Mouse (Mus musculus): Measurements from ENCODE around the gene Ephb3. TPM values are rescaled to one million over a fixed set of nuclear protein-coding genes. Genes with fewer than 3 reads are reported as not detected.
"Not testable (repeated sequence)": the region's sequence is repeated elsewhere in the genome, so short reads cannot be mapped to it uniquely, and the experiment has no call there.

Ephb3 gene
- 13.3 and 14.7 TPM in 2 replicates for polyA plus RNA-seq (2015; fragmentation: Nextera tagmentation; extraction: Ambion mirVana)

DNA sequence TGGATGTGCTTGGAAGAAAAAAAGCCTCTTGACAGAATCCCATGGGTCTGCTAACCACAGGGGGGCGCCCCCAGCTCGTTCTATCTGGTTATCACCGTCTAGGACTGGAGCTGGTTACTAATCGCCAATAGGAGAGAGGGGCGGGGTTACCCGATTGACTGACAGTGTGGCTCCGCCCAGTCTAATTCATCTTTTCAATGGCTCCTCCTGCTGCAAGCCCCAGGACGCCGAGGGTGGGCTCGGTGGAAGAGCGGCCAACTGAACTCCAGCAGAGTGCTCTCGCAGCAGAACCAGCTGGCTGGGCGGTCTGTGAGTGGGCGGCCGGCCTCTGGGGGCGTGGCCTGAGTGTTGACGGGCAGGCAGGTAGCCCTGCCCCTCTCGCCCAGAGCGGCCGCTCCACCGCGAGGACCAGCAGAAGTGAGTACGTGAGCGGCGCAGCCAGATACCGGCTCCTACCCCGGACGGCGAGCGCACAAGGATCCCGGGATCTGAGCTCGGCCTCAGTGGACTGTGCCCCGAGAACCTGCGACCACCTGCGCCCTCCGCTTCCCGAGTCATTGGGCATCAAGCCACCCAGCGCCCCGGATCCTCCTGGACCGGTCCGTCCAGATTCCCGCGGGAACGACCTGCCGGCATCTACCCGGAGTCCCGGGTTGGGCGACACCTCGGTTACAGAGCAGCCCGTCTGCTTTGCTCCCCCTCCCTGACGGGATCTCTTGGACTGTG lies at the start of gene Ephb3:
Gene Ephb3, plus strand, starts transcription at position 389 of the 726 bp plus-strand sequence.
- Histone ChIP-seq H3K4me1 (replicated peaks) (peaks cover 41% of the 10 kb centered on the region), H3K4me2 (peak within 1 kb of the TSS; percentile 72), H3K27me3 (no peaks in the 10 kb centered on the region), H3K9me3 (no peaks in the 10 kb centered on the region), H3K4me3 (peak within 1 kb of the TSS; percentile 78), H3K36me3 (no peaks in the 10 kb centered on the region), H3K9ac (peak within 1 kb of the TSS; percentile 91), H3K27ac (peak within 1 kb of the TSS; percentile 80)
- ATAC-seq (ENCODE audit: low FRiP score) = peak; percentile 98
- WGBS = under 1% methylated on average over 50 of the region's 51 CpGs

DNA sequence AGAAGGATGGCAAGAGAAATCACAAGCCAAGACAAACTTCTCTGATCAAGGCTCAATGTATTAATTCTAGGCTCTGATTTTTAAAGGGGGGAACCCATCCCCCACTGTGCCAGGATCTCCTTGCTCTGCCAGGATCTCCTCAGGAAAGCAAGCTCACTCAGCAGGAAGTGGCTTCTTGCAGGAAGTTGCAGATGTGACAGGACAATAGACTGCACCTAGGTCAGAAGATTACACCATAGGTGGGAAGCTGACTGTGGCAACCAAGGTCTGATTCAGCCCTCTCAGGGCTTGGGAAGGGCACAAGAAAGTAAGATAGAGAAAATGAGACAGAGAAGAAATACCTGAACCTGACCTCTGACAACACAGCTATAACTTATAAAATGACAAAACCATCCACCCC lies 48.3 kb upstream of the Ephb3 start:
- ATAC-seq (ENCODE audit: low FRiP score) = not testable (repeated sequence)

GRCm38 (mm10) chr16:21159226-21159625 lies 45.3 kb upstream of the Ephb3 start:
- H3K9me3 ChIP-seq; H3K4me2 ChIP-seq; H3K4me3 ChIP-seq; H3K36me3 ChIP-seq; H3K4me1 ChIP-seq (replicated peaks); ATAC-seq (ENCODE audit: low FRiP score); H3K27ac ChIP-seq; H3K9ac ChIP-seq; H3K27me3 ChIP-seq: not testable (repeated sequence)
- 97% methylated on average over 1 of the region's 1 CpGs for WGBS

More for the DNA sequence above, 48.3 kb upstream of the Ephb3 start:
- not testable (repeated sequence) for H3K9ac ChIP-seq; H3K27ac ChIP-seq; H3K4me1 ChIP-seq (replicated peaks); H3K9me3 ChIP-seq; H3K27me3 ChIP-seq; H3K4me2 ChIP-seq; H3K36me3 ChIP-seq; H3K4me3 ChIP-seq

GRCm38 (mm10) chr16:21163423-21163822 lies 41.1 kb upstream of the Ephb3 start:
- not testable (repeated sequence) for H3K9me3 ChIP-seq; H3K27ac ChIP-seq; H3K27me3 ChIP-seq; H3K4me3 ChIP-seq; H3K4me2 ChIP-seq; H3K9ac ChIP-seq; ATAC-seq (ENCODE audit: low FRiP score); H3K4me1 ChIP-seq (replicated peaks); H3K36me3 ChIP-seq
- 87% methylated on average over 3 of the region's 3 CpGs for WGBS

- not testable (repeated sequence) for H3K9ac ChIP-seq
These were observed 39.0 kb upstream of the Ephb3 start for GRCm38 (mm10) chr16:21165343-21166220.

DNA sequence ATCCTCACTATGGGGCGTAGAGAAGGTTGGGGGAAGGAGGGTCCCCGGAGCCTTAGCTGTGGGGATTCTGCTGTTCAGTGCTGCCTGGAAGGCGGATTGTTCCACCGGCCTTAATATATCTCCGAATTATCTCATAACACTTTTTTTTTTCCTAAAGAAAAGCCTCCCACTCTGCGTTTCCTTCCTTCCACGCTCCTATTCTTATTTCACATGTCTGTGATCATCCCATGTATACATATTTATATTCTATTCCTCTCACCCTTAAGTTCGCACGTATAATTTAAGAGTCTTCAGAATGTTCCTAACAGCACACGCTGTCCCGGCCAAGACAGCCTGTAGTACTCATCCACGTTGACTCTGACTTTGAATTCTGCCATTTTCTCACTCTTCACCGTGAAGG lies 35.8 kb upstream of the Ephb3 start:
- no peak for ATAC-seq (ENCODE audit: low FRiP score)
- Histone ChIP-seq H3K36me3 (no peaks in the 10 kb centered on the region), H3K27ac (no peak overlapping the region), H3K9ac (no peak overlapping the region), H3K4me1 (replicated peaks) (no peaks in the 10 kb centered on the region), H3K4me2 (no peak overlapping the region), H3K27me3 (no peaks in the 10 kb centered on the region), H3K4me3 (no peak overlapping the region), H3K9me3 (no peaks in the 10 kb centered on the region)
- 93% methylated on average over 13 of the region's 13 CpGs for WGBS

More at GRCm38 (mm10) chr16:21165343-21166220, 39.0 kb upstream of the Ephb3 start:
- H3K4me2 ChIP-seq; H3K4me1 ChIP-seq (replicated peaks); H3K36me3 ChIP-seq; H3K27ac ChIP-seq; H3K4me3 ChIP-seq; H3K9me3 ChIP-seq; H3K27me3 ChIP-seq: not testable (repeated sequence)
- WGBS = 19% methylated on average over 17 of the region's 19 CpGs
- ATAC-seq (ENCODE audit: low FRiP score) = peak; percentile 83

- H3K9ac ChIP-seq = no peak overlapping the region
- H3K36me3 ChIP-seq = no peaks in the 10 kb centered on the region
- no peak for ATAC-seq (ENCODE audit: low FRiP score)
- no peaks in the 10 kb centered on the region for H3K27me3 ChIP-seq
- no peaks in the 10 kb centered on the region for H3K4me1 ChIP-seq (replicated peaks)
- no peak overlapping the region for H3K27ac ChIP-seq
- WGBS = no CpG with 5 or more reads among the region's 1 CpGs
- no peak overlapping the region for H3K4me3 ChIP-seq
- no peak overlapping the region for H3K4me2 ChIP-seq
- H3K9me3 ChIP-seq = no peaks in the 10 kb centered on the region
These were observed 29.3 kb upstream of the Ephb3 start for GRCm38 (mm10) chr16:21175236-21175635.

DNA sequence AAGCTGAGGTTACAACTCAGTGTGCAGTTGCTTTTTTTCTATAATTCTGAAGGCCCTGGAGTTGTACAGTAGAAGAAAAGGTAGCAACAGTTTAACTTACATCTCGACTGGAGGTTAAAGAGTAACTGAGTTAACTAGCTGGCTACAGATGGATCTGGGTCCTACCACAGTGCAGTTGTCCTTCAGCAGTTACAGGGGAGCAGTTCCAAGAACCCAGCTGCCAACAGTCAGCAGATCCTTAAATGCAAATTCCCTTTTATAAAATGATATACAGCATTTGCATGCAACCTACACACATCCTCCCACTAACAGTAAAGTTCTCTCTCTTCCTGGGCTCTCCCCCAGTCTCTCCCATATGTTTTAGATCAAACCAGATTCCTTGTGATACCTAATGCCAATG lies 22.4 kb upstream of the Ephb3 start:
- H3K4me3 ChIP-seq = no peak overlapping the region
- H3K27me3 ChIP-seq = no peaks in the 10 kb centered on the region
- WGBS = 86% methylated on average over 1 of the region's 1 CpGs
- H3K9ac ChIP-seq = no peak overlapping the region
- no peaks in the 10 kb centered on the region for H3K9me3 ChIP-seq
- H3K4me1 ChIP-seq (replicated peaks) = 0 out of 2 replicates have a peak, but pooled peaks cover 3% of the 10 kb centered on the region
- ATAC-seq (ENCODE audit: low FRiP score) = no peak
- H3K4me2 ChIP-seq = no peak overlapping the region
- H3K27ac ChIP-seq = no peak overlapping the region
- H3K36me3 ChIP-seq = no peaks in the 10 kb centered on the region

- H3K4me3 ChIP-seq = no peak overlapping the region
- H3K27ac ChIP-seq = no peak overlapping the region
- H3K36me3 ChIP-seq = no peaks in the 10 kb centered on the region
- H3K9ac ChIP-seq = no peak overlapping the region
- ATAC-seq (ENCODE audit: low FRiP score) = no peak
- peaks cover 8% of the 10 kb centered on the region; the same call in 1 of the 2 replicates for H3K4me1 ChIP-seq (replicated peaks)
- H3K4me2 ChIP-seq = no peak overlapping the region
- no peaks in the 10 kb centered on the region for H3K27me3 ChIP-seq
- no peaks in the 10 kb centered on the region for H3K9me3 ChIP-seq
These were observed 19.9 kb upstream of the Ephb3 start for GRCm38 (mm10) chr16:21184697-21185096.

DNA sequence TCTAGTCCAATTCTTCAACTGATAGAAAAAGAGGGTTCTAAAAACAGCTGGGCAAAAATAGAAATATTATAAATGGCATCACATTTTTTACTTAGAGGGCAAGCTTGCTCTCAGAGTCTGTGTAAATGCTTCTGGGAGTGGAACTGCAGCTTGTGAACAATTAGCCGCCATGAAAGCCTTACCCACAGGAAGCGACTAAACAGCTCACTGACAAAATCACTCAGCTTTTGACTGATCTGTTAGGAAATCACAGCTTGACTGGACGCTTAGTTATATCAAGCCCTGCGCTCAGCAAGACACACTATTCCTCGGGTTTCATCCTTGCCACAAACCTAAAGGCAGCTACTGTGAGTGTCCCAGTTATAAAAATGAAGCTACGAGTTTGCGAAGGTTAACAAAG lies 17.0 kb upstream of the Ephb3 start:
- Histone ChIP-seq H3K27ac (peak overlapping the region; percentile 31; the same call in 1 of the 2 replicates), H3K9me3 (no peaks in the 10 kb centered on the region), H3K4me2 (no peak overlapping the region), H3K36me3 (no peaks in the 10 kb centered on the region), H3K27me3 (no peaks in the 10 kb centered on the region), H3K4me3 (no peak overlapping the region), H3K9ac (no peak overlapping the region), H3K4me1 (replicated peaks) (peaks cover 8% of the 10 kb centered on the region; the same call in 1 of the 2 replicates)
- 45% methylated on average over 7 of the region's 7 CpGs for WGBS
- no peak for ATAC-seq (ENCODE audit: low FRiP score)

GRCm38 (mm10) chr16:21188345-21188744 lies 16.2 kb upstream of the Ephb3 start:
- no peaks in the 10 kb centered on the region for H3K36me3 ChIP-seq
- H3K4me1 ChIP-seq (replicated peaks) = peaks cover 8% of the 10 kb centered on the region; the same call in 1 of the 2 replicates
- no peak overlapping the region for H3K9ac ChIP-seq
- 83% methylated on average over 3 of the region's 3 CpGs for WGBS
- no peak overlapping the region for H3K4me3 ChIP-seq
- ATAC-seq (ENCODE audit: low FRiP score) = no peak
- no peaks in the 10 kb centered on the region for H3K9me3 ChIP-seq
- H3K27ac ChIP-seq = no peak overlapping the region
- no peak overlapping the region for H3K4me2 ChIP-seq
- H3K27me3 ChIP-seq = no peaks in the 10 kb centered on the region

GRCm38 (mm10) chr16:21191569-21191968 lies 13.0 kb upstream of the Ephb3 start:
- Histone ChIP-seq H3K27ac (no peak overlapping the region), H3K4me2 (no peak overlapping the region), H3K36me3 (no peaks in the 10 kb centered on the region), H3K4me1 (replicated peaks) (peaks cover 8% of the 10 kb centered on the region; the same call in 1 of the 2 replicates), H3K27me3 (no peaks in the 10 kb centered on the region), H3K9me3 (no peaks in the 10 kb centered on the region), H3K9ac (no peak overlapping the region), H3K4me3 (no peak overlapping the region)
- ATAC-seq (ENCODE audit: low FRiP score) = no peak
- 50% methylated on average over 14 of the region's 14 CpGs for WGBS

Measured in hindbrain, embryonic 13.5 days (tissue).